In genomic region chr5:102033281-102033680, GRCm38 (mm10) we compare ENCODE assay signal across 28 mouse cellular contexts. TPM values are rescaled to one million over a fixed set of nuclear protein-coding genes. Genes with fewer than 3 reads are reported as not detected.
A peak's percentile ranks its signal among the peaks of the same experiment; 100 is the strongest.
DNase-seq lines count a peak whose midpoint lies in the region; ATAC-seq and TF ChIP-seq lines count a peak whose summit lies in the region.
"Had no signal": no experiment of that assay in that cellular context is flagged by ENCODE, and none has a peak within 500 bp of the region (broad histone marks: within the 10 kb centered on the region; RNA-seq: fewer than 3 reads in every experiment).

No protein-coding gene starts in this region.

- no peaks in the 10 kb centered on the region for H3K4me1 ChIP-seq in intestine, postnatal 0 days (replicated peaks; ENCODE audit: control insufficient read depth, insufficient read depth, low read length)
- H3K4me1 ChIP-seq in intestine, embryonic 16.5 days (ENCODE audit: control insufficient read depth, insufficient read depth, low read length), result no peaks in the 10 kb centered on the region
- no peaks in the 10 kb centered on the region for H3K4me1 ChIP-seq in forebrain, embryonic 11.5 days (replicated peaks; ENCODE audit: control insufficient read depth, insufficient read depth, low read length)
- H3K4me1 ChIP-seq: embryonic facial prominence, embryonic 12.5 days; forebrain, embryonic 15.5 days; heart, embryonic 13.5 days; intestine, embryonic 15.5 days; limb, embryonic 10.5 days; limb, embryonic 15.5 days; lung, embryonic 15.5 days; midbrain, embryonic 13.5 days had no signal

- no peak for ATAC-seq in intestine, postnatal 0 days
- no peak for ATAC-seq in intestine, embryonic 16.5 days
- ATAC-seq in granulocyte monocyte progenitor cell, adult 5-6 weeks (replicated peaks; ENCODE audit: poor library complexity, severe bottlenecking), result peak; percentile 97
- ATAC-seq in forebrain, embryonic 11.5 days (replicated peaks; ENCODE audit: low FRiP score), result no peak
- ATAC-seq: CD4-positive, CD25-positive, alpha-beta regulatory T cell, adult 4 months; forebrain, embryonic 15.5 days; intestine, embryonic 15.5 days; midbrain, embryonic 13.5 days had no signal

- WGBS in intestine, postnatal 0 days, result 93% methylated on average over 8 of the region's 8 CpGs
- WGBS in intestine, embryonic 16.5 days, result 95% methylated on average over 8 of the region's 8 CpGs
- WGBS in forebrain, embryonic 11.5 days, result 98% methylated on average over 8 of the region's 8 CpGs

- no peak for TF ChIP-seq CTCF in intestine, postnatal 0 days (IDR thresholded peaks at IDR 0.05; ENCODE audit: low read depth)

- peak; percentile 21 to 34 for DNase-seq in lung, adult 18-20 months
- no peak for DNase-seq in lung, postnatal 25 days (ENCODE audit: low spot score)
- DNase-seq in monocyte, adult 2 months (ENCODE audit: low read depth in 1 of 2, low spot score in 2 of 2), result peak; percentile 8 to 13
- no peak for DNase-seq in forebrain, embryonic 11.5 days (ENCODE audit: low spot score)
- DNase-seq in thymus, postnatal 25 days, result no peak
- DNase-seq: adrenal gland, postnatal 36 days; cerebellum, adult 8-10 months; cerebellum, postnatal 25 days; gastrocnemius, adult 2 months; gastrocnemius, postnatal 36 days; heart, postnatal 10 days; kidney, adult 9 months; kidney, postnatal 10 days; spleen, adult 18-20 months; thymus, postnatal 14 days had no signal

- no peaks in the 10 kb centered on the region for H3K27me3 ChIP-seq in intestine, postnatal 0 days (replicated peaks; ENCODE audit: control insufficient read depth, insufficient read depth, low read length)
- no peaks in the 10 kb centered on the region for H3K27me3 ChIP-seq in intestine, embryonic 16.5 days (replicated peaks; ENCODE audit: control insufficient read depth, insufficient read depth, low read length)
- no peaks in the 10 kb centered on the region for H3K27me3 ChIP-seq in forebrain, embryonic 11.5 days (ENCODE audit: control insufficient read depth, insufficient read depth, low read length)
- H3K27me3 ChIP-seq: embryonic facial prominence, embryonic 12.5 days; forebrain, embryonic 15.5 days; heart, embryonic 13.5 days; intestine, embryonic 15.5 days; limb, embryonic 15.5 days; lung, embryonic 15.5 days; midbrain, embryonic 13.5 days had no signal

- H3K36me3 ChIP-seq in intestine, postnatal 0 days (ENCODE audit: control insufficient read depth, insufficient read depth), result peaks cover 56% of the 10 kb centered on the region
- peaks cover 34% of the 10 kb centered on the region for H3K36me3 ChIP-seq in intestine, embryonic 16.5 days (ENCODE audit: control insufficient read depth, insufficient read depth, low read length)
- peaks cover 24% of the 10 kb centered on the region for H3K36me3 ChIP-seq in forebrain, embryonic 11.5 days (ENCODE audit: control insufficient read depth, insufficient read depth, low read length)

- H3K4me2 ChIP-seq in intestine, postnatal 0 days (replicated peaks; ENCODE audit: low read depth), result no peak overlapping the region
- no peak overlapping the region for H3K4me2 ChIP-seq in intestine, embryonic 16.5 days (ENCODE audit: low read depth, low read length)
- H3K4me2 ChIP-seq in forebrain, embryonic 11.5 days (ENCODE audit: low read depth, low read length, severe bottlenecking), result no peak overlapping the region
- H3K4me2 ChIP-seq: embryonic facial prominence, embryonic 12.5 days; forebrain, embryonic 15.5 days; heart, embryonic 13.5 days; intestine, embryonic 15.5 days; limb, embryonic 15.5 days; lung, embryonic 15.5 days; midbrain, embryonic 13.5 days had no signal

- H3K9ac ChIP-seq in intestine, postnatal 0 days (ENCODE audit: low read depth, low read length), result no peak overlapping the region
- no peak overlapping the region for H3K9ac ChIP-seq in intestine, embryonic 16.5 days (ENCODE audit: low read depth, low read length)
- no peak overlapping the region for H3K9ac ChIP-seq in forebrain, embryonic 11.5 days (ENCODE audit: low read length)
- H3K9ac ChIP-seq: embryonic facial prominence, embryonic 12.5 days; forebrain, embryonic 15.5 days; heart, embryonic 13.5 days; intestine, embryonic 15.5 days; limb, embryonic 15.5 days; liver, embryonic 14.5 days; lung, embryonic 15.5 days; midbrain, embryonic 13.5 days had no signal

- H3K9me3 ChIP-seq in intestine, postnatal 0 days (ENCODE audit: control insufficient read depth), result no peaks in the 10 kb centered on the region
- 0 out of 2 replicates have a peak, but pooled peaks cover 2% of the 10 kb centered on the region for H3K9me3 ChIP-seq in intestine, embryonic 16.5 days (ENCODE audit: control insufficient read depth, low read length)
- no peaks in the 10 kb centered on the region; the same call in 1 of the 2 replicates for H3K9me3 ChIP-seq in forebrain, embryonic 11.5 days (ENCODE audit: control insufficient read depth, low read length)
- H3K9me3 ChIP-seq: embryonic facial prominence, embryonic 12.5 days; forebrain, embryonic 15.5 days; limb, embryonic 10.5 days; limb, embryonic 15.5 days; lung, embryonic 15.5 days; midbrain, embryonic 13.5 days had no signal

- no peak overlapping the region for H3K4me3 ChIP-seq in intestine, postnatal 0 days (ENCODE audit: low read depth, low read length)
- no peak overlapping the region for H3K4me3 ChIP-seq in intestine, embryonic 16.5 days (ENCODE audit: low read length)
- H3K4me3 ChIP-seq in forebrain, embryonic 11.5 days (ENCODE audit: low read depth, low read length), result no peak overlapping the region
- H3K4me3 ChIP-seq: embryonic facial prominence, embryonic 12.5 days; forebrain, embryonic 15.5 days; gastrocnemius, adult 2 months; heart, embryonic 13.5 days; intestine, embryonic 15.5 days; limb, embryonic 10.5 days; limb, embryonic 15.5 days; lung, embryonic 15.5 days; midbrain, embryonic 13.5 days had no signal

- H3K27ac ChIP-seq in intestine, postnatal 0 days (ENCODE audit: low read depth, low read length), result 0 out of 2 replicates have a peak overlapping the region, but pooled peaks have one; percentile 15
- H3K27ac ChIP-seq in intestine, embryonic 16.5 days (ENCODE audit: low read length), result no peak overlapping the region
- H3K27ac ChIP-seq in forebrain, embryonic 11.5 days (ENCODE audit: low read depth, low read length), result no peak overlapping the region
- H3K27ac ChIP-seq: forebrain, embryonic 15.5 days; gastrocnemius, adult 2 months; heart, embryonic 13.5 days; intestine, embryonic 15.5 days; limb, embryonic 10.5 days; limb, embryonic 15.5 days; liver, embryonic 14.5 days; lung, embryonic 15.5 days had no signal

RNA-seq across cellular contexts. Expression of gene Wdfy3, which starts 36.4 kb away (rescaled TPM):
- 7.0 and 7.8 TPM in 2 replicates for polyA plus RNA-seq in intestine, postnatal 0 days (2015; fragmentation: Nextera tagmentation; extraction: Ambion mirVana)
- polyA plus RNA-seq in intestine, embryonic 16.5 days (2015; fragmentation: Nextera tagmentation; extraction: Ambion mirVana), result 7.5 and 9.0 TPM in 2 replicates
- total RNA-seq in granulocyte monocyte progenitor cell, adult 5-6 weeks (2014; fragmentation: Nextera tagmentation), result 11.2 and 15.5 TPM in 2 replicates
- 5.0 and 6.2 TPM in 2 replicates for total RNA-seq in granulocyte monocyte progenitor cell, adult 5-6 weeks (2017)
- 29.2 and 29.6 TPM in 2 replicates for polyA plus RNA-seq in forebrain, embryonic 11.5 days (2014; fragmentation: Nextera tagmentation; extraction: Ambion mirVana)

Comparison
In these comparisons a context has a peak if more than half of its experiments do, and no peak if none do; other contexts are left out.
1. DNase-seq: peak in lung, adult 18-20 months (2 of 2) and monocyte, adult 2 months (2 of 2); none in lung, postnatal 25 days (single experiment), forebrain, embryonic 11.5 days (single experiment) and thymus, postnatal 25 days (single experiment).